9 mouse cellular contexts compared by ENCODE assay signal in genomic region chr11:61021676-61022549, GRCm38 (mm10). TPM values are rescaled to one million over a fixed set of nuclear protein-coding genes. Genes with fewer than 3 reads are reported as not detected.
DNase-seq lines count a peak whose midpoint lies in the region; ATAC-seq lines count a peak whose summit lies in the region.
"Had no signal": no experiment of that assay in that cellular context is flagged by ENCODE, and none has a peak within 500 bp of the region (broad histone marks: within the 10 kb centered on the region; RNA-seq: fewer than 3 reads in every experiment).

No protein-coding gene starts in this region.

- peak overlapping the region; percentile 96 for H3K4me2 ChIP-seq in kidney, embryonic 16.5 days (replicated peaks; ENCODE audit: low read depth, low read length)
- peak overlapping the region; percentile 77 for H3K4me2 ChIP-seq in midbrain, embryonic 12.5 days (replicated peaks)

- peaks cover 57% of the 10 kb centered on the region for H3K27me3 ChIP-seq in kidney, embryonic 16.5 days (ENCODE audit: insufficient read depth, low read length)
- peaks cover 80% of the 10 kb centered on the region for H3K27me3 ChIP-seq in midbrain, embryonic 12.5 days

- ATAC-seq in kidney, embryonic 16.5 days (ENCODE audit: low FRiP score, low TSS enrichment): peak; percentile 50; the same call in 1 of the 2 replicates
- no peak for ATAC-seq in midbrain, embryonic 12.5 days (ENCODE audit: low FRiP score, low read depth)

- no peaks in the 10 kb centered on the region; the same call in 1 of the 2 replicates for H3K4me1 ChIP-seq in kidney, embryonic 16.5 days (ENCODE audit: insufficient read depth, low read length)
- peaks cover 22% of the 10 kb centered on the region for H3K4me1 ChIP-seq in midbrain, embryonic 12.5 days

- no peaks in the 10 kb centered on the region for H3K36me3 ChIP-seq in kidney, embryonic 16.5 days (ENCODE audit: insufficient read depth, low read length)
- H3K36me3 ChIP-seq in midbrain, embryonic 12.5 days: no peaks in the 10 kb centered on the region
- H3K36me3 ChIP-seq: G1E had no signal

- peak overlapping the region; percentile 45 for H3K9ac ChIP-seq in kidney, embryonic 16.5 days (replicated peaks; ENCODE audit: low read length)
- peak overlapping the region; percentile 31; the same call in 1 of the 2 replicates for H3K9ac ChIP-seq in midbrain, embryonic 12.5 days (replicated peaks)

- no peaks in the 10 kb centered on the region for H3K9me3 ChIP-seq in kidney, embryonic 16.5 days (ENCODE audit: low read length)
- no peaks in the 10 kb centered on the region for H3K9me3 ChIP-seq in midbrain, embryonic 12.5 days
- H3K9me3 ChIP-seq: G1E had no signal

- H3K4me3 ChIP-seq in kidney, embryonic 16.5 days (ENCODE audit: low read length): peak overlapping the region; percentile 58
- H3K4me3 ChIP-seq in midbrain, embryonic 12.5 days: peak overlapping the region; percentile 54

- DNase-seq in kidney, adult 8-10 months: no peak
- DNase-seq in cerebellum, adult 9-11 months: peak; percentile 89
- DNase-seq in gastrocnemius, postnatal 10 days: peak; percentile 51
- DNase-seq in kidney, postnatal 10 days: peak; percentile 17
- no peak for DNase-seq in adipocyte (ENCODE audit: low spot score)
- no peak for DNase-seq in c-Kit-positive CD71-positive TER-119-positive erythroid progenitor cells, embryonic 14.5 days (ENCODE audit: low spot score)

- no peak overlapping the region for H3K27ac ChIP-seq in kidney, embryonic 16.5 days (ENCODE audit: low read length)
- no peak overlapping the region for H3K27ac ChIP-seq in midbrain, embryonic 12.5 days (replicated peaks)

- WGBS in kidney, embryonic 16.5 days: 1% methylated on average over 63 of the region's 68 CpGs
- under 1% methylated on average over 65 of the region's 68 CpGs for WGBS in midbrain, embryonic 12.5 days

RNA-seq across cellular contexts. Expression of gene Kcnj12, which starts 0.5 kb away (rescaled TPM):
- 0.30 and 0.32 TPM in 2 replicates for polyA plus RNA-seq in kidney, embryonic 16.5 days (2015; fragmentation: Nextera tagmentation; extraction: Ambion mirVana)
- 10 to 100 TPM; 21.6 to 33.9 TPM for total RNA-seq in gastrocnemius, postnatal 10 days (2021)
- 0.45 and 0.50 TPM in 2 replicates for polyA plus RNA-seq in midbrain, embryonic 12.5 days (2016; fragmentation: Nextera tagmentation; extraction: Ambion mirVana)
- total RNA-seq: G1E had no signal
- polyA plus RNA-seq: G1E had no signal

Comparison
In these comparisons a context has a peak if more than half of its experiments do, and no peak if none do; other contexts are left out.
1. DNase-seq: peak in cerebellum, adult 9-11 months (single experiment), gastrocnemius, postnatal 10 days (single experiment) and kidney, postnatal 10 days (single experiment); none in kidney, adult 8-10 months (0 of 2), adipocyte (single experiment) and c-Kit-positive CD71-positive TER-119-positive erythroid progenitor cells, embryonic 14.5 days (single experiment).